Mouse (Mus musculus): ENCODE results near the gene Tpcn2. TPM values are rescaled to one million over a fixed set of nuclear protein-coding genes. Genes with fewer than 3 reads are reported as not detected.

Gene Tpcn2
- polyA plus RNA-seq, 1 experiment from 2014 or later: 5.4 TPM

DNA sequence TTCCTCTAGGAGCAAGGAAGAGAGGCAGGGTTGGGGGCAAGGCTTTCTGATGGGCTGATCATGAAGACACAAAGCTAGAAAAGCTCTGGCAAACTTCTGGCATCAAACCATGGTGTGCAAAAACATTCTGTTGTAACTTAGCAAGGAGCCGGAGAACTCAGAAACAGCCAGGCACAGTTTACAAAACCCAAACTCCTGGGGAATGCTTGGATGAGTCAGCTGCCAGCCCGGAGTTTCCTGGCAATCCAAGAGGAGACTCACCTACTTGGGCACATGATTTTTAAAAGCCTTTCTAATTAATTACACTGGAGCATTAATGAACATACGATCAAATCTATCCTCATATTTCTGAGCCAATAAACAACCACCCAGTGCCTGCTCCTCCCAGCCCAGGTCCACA lies 28.3 kb upstream of the Tpcn2 start:
- no peaks in the 10 kb centered on the region for H3K9me3 ChIP-seq (replicated peaks; ENCODE audit: control insufficient read depth, low read length)
- H3K9ac ChIP-seq (ENCODE audit: low read length): no peak overlapping the region
- H3K4me1 ChIP-seq (ENCODE audit: control insufficient read depth, insufficient read depth, low read length): no peaks in the 10 kb centered on the region
- no peak overlapping the region for H3K27ac ChIP-seq (ENCODE audit: low read length)
- 71% methylated on average over 3 of the region's 3 CpGs for WGBS
- H3K36me3 ChIP-seq (ENCODE audit: control insufficient read depth, insufficient read depth): no peaks in the 10 kb centered on the region
- H3K4me3 ChIP-seq (ENCODE audit: low read length): no peak overlapping the region
- no peaks in the 10 kb centered on the region for H3K27me3 ChIP-seq (ENCODE audit: control insufficient read depth, insufficient read depth, low read length)
- no peak overlapping the region for H3K4me2 ChIP-seq (ENCODE audit: low read depth, low read length)
- ATAC-seq (replicated peaks; ENCODE audit: extremely low read depth, insufficient read depth, low FRiP score): no peak

DNA sequence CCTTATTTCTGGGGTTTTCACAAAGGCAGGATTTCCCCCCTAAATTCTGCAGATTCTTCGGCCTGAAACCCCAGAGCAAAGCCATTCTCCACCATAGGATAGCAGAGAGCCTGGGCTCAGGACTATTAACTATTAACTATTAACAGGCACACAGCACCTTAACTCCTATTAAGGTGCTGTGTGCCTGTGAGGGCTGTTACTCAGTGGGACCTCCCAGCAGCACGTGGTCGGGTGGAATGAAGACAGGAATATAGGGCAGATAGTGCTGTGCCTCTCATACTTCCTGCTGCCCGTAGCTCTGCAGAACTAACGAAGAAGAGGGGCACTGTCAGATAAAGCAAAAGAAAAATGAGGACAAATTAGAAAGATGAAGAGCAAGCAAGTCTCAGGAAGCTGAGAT lies 26.7 kb upstream of the Tpcn2 start:
- no peak for ATAC-seq (replicated peaks; ENCODE audit: extremely low read depth, insufficient read depth, low FRiP score)
- no peak overlapping the region for H3K4me2 ChIP-seq (ENCODE audit: low read depth, low read length)
- no peaks in the 10 kb centered on the region for H3K4me1 ChIP-seq (ENCODE audit: control insufficient read depth, insufficient read depth, low read length)
- H3K27ac ChIP-seq (ENCODE audit: low read length): no peak overlapping the region
- 50% methylated on average over 5 of the region's 5 CpGs for WGBS
- no peak overlapping the region for H3K9ac ChIP-seq (ENCODE audit: low read length)
- no peaks in the 10 kb centered on the region for H3K9me3 ChIP-seq (replicated peaks; ENCODE audit: control insufficient read depth, low read length)
- no peaks in the 10 kb centered on the region for H3K36me3 ChIP-seq (ENCODE audit: control insufficient read depth, insufficient read depth)
- no peaks in the 10 kb centered on the region for H3K27me3 ChIP-seq (ENCODE audit: control insufficient read depth, insufficient read depth, low read length)
- no peak overlapping the region for H3K4me3 ChIP-seq (ENCODE audit: low read length)

DNA sequence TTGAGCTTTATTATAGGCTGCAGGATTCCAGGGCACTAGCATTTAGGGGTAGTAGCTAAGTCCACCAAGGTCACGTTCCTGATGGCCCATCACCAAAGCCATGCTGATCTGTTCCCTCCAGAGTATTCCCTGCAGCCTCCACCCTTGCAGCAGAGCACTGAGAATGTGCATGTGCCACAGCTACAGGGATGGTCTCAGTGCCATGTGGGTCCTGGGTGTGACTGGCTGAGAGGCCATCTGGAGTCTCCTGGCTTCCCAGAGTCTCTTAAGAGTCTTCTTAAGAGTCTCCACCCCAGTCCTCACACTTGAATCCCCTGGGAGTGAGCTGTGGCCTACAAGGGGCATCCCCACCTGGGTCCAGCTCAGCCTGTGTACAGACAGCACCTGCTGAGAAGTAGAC lies 26.1 kb upstream of the Tpcn2 start:
- no peak overlapping the region for H3K9ac ChIP-seq (ENCODE audit: low read length)
- no peak for ATAC-seq (replicated peaks; ENCODE audit: extremely low read depth, insufficient read depth, low FRiP score)
- no peaks in the 10 kb centered on the region for H3K4me1 ChIP-seq (ENCODE audit: control insufficient read depth, insufficient read depth, low read length)
- no peaks in the 10 kb centered on the region for H3K36me3 ChIP-seq (ENCODE audit: control insufficient read depth, insufficient read depth)
- no peak overlapping the region for H3K27ac ChIP-seq (ENCODE audit: low read length)
- H3K27me3 ChIP-seq (ENCODE audit: control insufficient read depth, insufficient read depth, low read length): no peaks in the 10 kb centered on the region
- no peak overlapping the region for H3K4me2 ChIP-seq (ENCODE audit: low read depth, low read length)
- WGBS: 69% methylated on average over 1 of the region's 1 CpGs
- H3K4me3 ChIP-seq (ENCODE audit: low read length): no peak overlapping the region
- H3K9me3 ChIP-seq (replicated peaks; ENCODE audit: control insufficient read depth, low read length): no peaks in the 10 kb centered on the region

DNA sequence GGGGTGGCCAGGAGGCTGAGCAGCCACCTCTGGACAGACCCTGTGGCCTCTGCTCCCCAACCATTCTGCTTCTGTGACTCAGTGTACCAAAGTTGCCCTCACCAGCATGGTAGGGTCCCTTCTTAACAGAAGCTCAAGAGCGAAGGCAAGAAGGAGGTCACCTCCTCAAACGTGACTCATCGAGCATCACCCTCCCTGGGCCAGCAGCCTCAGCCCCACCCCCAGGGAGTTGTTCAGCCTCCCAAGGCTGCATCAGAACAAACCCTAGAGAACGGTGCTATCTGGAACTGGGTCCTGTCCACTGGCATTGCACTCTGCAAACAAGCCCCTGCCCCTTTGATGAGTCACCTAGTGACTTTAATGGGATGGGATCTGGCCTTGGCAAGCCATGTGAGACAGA lies 25.1 kb upstream of the Tpcn2 start:
- Histone ChIP-seq H3K4me1 (ENCODE audit: control insufficient read depth, insufficient read depth, low read length) (no peaks in the 10 kb centered on the region), H3K27ac (ENCODE audit: low read length) (no peak overlapping the region), H3K4me3 (ENCODE audit: low read length) (no peak overlapping the region), H3K36me3 (ENCODE audit: control insufficient read depth, insufficient read depth) (no peaks in the 10 kb centered on the region), H3K27me3 (ENCODE audit: control insufficient read depth, insufficient read depth, low read length) (no peaks in the 10 kb centered on the region), H3K9me3 (replicated peaks; ENCODE audit: control insufficient read depth, low read length) (no peaks in the 10 kb centered on the region), H3K4me2 (ENCODE audit: low read depth, low read length) (no peak overlapping the region), H3K9ac (ENCODE audit: low read length) (no peak overlapping the region)
- WGBS: 46% methylated on average over 4 of the region's 4 CpGs
- no peak for ATAC-seq (replicated peaks; ENCODE audit: extremely low read depth, insufficient read depth, low FRiP score)

DNA sequence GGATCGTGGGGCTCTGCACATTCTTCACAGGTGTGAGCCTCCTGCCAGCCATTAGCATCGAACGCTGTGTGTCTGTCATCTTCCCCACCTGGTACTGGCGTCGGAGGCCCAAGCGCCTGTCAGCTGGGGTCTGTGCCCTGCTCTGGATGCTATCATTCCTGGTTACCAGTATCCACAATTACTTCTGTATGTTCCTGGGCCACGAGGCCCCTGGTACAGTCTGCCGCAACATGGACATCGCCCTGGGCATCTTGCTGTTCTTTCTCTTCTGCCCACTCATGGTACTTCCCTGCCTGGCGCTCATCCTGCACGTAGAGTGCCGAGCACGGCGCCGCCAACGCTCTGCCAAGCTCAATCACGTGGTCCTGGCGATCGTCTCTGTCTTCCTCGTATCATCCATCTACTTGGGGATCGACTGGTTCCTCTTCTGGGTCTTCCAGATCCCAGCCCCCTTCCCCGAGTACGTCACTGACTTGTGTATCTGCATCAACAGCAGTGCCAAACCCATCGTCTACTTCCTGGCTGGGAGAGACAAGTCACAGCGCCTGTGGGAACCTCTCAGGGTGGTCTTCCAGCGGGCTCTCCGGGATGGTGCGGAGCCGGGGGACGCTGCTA lies 24.4 kb upstream of the Tpcn2 start:
- Histone ChIP-seq H3K4me1 (ENCODE audit: control insufficient read depth, insufficient read depth, low read length) (no peaks in the 10 kb centered on the region), H3K9me3 (replicated peaks; ENCODE audit: control insufficient read depth, low read length) (no peaks in the 10 kb centered on the region), H3K4me2 (ENCODE audit: low read depth, low read length) (no peak overlapping the region), H3K36me3 (ENCODE audit: control insufficient read depth, insufficient read depth) (no peaks in the 10 kb centered on the region), H3K27ac (ENCODE audit: low read length) (no peak overlapping the region), H3K27me3 (ENCODE audit: control insufficient read depth, insufficient read depth, low read length) (no peaks in the 10 kb centered on the region), H3K4me3 (ENCODE audit: low read length) (no peak overlapping the region), H3K9ac (ENCODE audit: low read length) (no peak overlapping the region)
- WGBS: 65% methylated on average over 30 of the region's 30 CpGs
- ATAC-seq (replicated peaks; ENCODE audit: extremely low read depth, insufficient read depth, low FRiP score): no peak

DNA sequence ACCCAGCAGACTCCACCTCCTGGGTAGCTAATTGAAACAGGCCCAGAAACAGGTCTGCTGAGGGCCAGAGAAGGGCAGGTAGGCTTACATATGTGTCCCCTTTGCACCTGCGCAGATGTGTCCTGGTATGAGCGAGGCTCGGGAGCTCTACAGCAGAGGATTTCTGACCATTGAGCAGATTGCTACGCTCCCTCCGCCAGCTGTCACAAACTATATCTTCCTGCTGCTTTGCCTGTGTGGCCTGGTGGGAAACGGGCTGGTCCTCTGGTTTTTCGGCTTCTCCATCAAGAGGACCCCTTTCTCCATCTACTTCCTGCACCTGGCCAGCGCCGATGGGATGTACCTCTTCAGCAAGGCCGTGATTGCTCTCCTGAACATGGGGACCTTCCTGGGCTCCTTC lies 23.8 kb upstream of the Tpcn2 start:
- Histone ChIP-seq H3K4me3 (ENCODE audit: low read length) (no peak overlapping the region), H3K9ac (ENCODE audit: low read length) (no peak overlapping the region), H3K27me3 (ENCODE audit: control insufficient read depth, insufficient read depth, low read length) (no peaks in the 10 kb centered on the region), H3K4me1 (ENCODE audit: control insufficient read depth, insufficient read depth, low read length) (peaks cover 3% of the 10 kb centered on the region; the same call in 1 of the 2 replicates), H3K9me3 (replicated peaks; ENCODE audit: control insufficient read depth, low read length) (no peaks in the 10 kb centered on the region), H3K27ac (ENCODE audit: low read length) (no peak overlapping the region), H3K4me2 (ENCODE audit: low read depth, low read length) (no peak overlapping the region), H3K36me3 (ENCODE audit: control insufficient read depth, insufficient read depth) (no peaks in the 10 kb centered on the region)
- no peak for ATAC-seq (replicated peaks; ENCODE audit: extremely low read depth, insufficient read depth, low FRiP score)
- 89% methylated on average over 10 of the region's 10 CpGs for WGBS

DNA sequence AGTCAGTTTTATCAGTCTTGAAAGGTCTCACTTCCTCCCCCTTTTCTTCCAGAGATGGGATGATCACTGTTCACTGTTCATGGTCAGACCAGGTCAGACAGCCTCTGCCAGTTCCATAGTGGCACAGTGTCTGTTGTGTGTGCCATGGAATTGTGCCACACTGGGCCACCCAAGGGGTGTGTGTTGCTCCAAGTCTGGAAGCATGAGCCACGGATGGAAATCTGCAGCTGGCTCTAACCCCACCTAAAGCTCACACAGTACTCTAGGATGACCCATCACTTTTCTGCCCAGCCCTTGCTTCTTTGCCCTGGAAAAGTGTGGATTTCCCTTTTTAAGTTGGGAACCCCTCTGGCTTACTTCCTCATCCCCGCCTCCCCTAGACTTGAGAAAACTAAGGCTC lies 20.3 kb upstream of the Tpcn2 start:
- H3K36me3 ChIP-seq (ENCODE audit: control insufficient read depth, insufficient read depth): no peaks in the 10 kb centered on the region
- no peak overlapping the region for H3K4me3 ChIP-seq (ENCODE audit: low read length)
- peaks cover 10% of the 10 kb centered on the region; the same call in 1 of the 2 replicates for H3K4me1 ChIP-seq (ENCODE audit: control insufficient read depth, insufficient read depth, low read length)
- no peaks in the 10 kb centered on the region for H3K27me3 ChIP-seq (ENCODE audit: control insufficient read depth, insufficient read depth, low read length)
- no peak for ATAC-seq (replicated peaks; ENCODE audit: extremely low read depth, insufficient read depth, low FRiP score)
- H3K27ac ChIP-seq (ENCODE audit: low read length): no peak overlapping the region
- no peak overlapping the region for H3K4me2 ChIP-seq (ENCODE audit: low read depth, low read length)
- H3K9me3 ChIP-seq (replicated peaks; ENCODE audit: control insufficient read depth, low read length): no peaks in the 10 kb centered on the region
- no peak overlapping the region for H3K9ac ChIP-seq (ENCODE audit: low read length)
- 75% methylated on average over 2 of the region's 2 CpGs for WGBS

DNA sequence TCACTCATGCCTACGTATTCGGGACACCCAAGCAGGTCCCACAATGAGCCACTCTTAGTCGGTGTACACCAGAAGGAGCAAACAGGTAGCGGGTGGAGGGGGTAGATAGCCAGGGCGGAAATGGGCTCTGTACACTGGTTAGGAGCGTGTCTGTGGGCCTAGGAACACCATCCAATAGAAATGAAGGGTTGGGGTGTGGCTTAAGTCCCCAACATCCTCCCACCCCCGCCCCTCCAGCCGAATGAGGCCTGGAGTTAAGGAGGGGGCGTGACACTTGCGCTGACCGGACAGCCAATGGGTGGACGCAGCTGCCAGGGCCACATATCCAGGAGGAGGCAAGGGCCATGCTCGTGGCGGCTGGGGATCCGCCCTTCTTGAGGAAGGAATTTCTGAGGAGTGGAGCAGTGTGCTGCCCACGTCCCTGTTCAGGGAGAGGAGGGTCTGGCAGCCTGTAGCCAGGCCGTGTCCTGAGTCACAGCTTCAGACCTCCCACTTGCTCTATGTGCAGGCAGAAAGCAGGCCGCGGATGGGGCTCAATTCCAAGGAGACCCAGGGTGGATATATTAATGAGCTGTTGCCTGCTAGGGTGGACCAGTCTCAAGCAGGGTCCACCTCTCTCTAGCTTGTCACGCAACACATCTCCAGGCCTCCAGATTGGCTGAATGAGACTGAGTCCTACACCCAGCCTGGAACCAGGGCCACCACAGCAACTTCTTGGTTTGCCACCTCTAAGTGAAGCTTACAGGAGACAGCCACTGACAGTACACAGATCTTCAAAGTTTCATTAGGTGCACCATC lies 18.9 kb upstream of the Tpcn2 start:
- peak; percentile 84 for ATAC-seq (replicated peaks; ENCODE audit: extremely low read depth, insufficient read depth, low FRiP score)
- Histone ChIP-seq H3K9me3 (replicated peaks; ENCODE audit: control insufficient read depth, low read length) (no peaks in the 10 kb centered on the region), H3K4me1 (ENCODE audit: control insufficient read depth, insufficient read depth, low read length) (peaks cover 10% of the 10 kb centered on the region; the same call in 1 of the 2 replicates), H3K4me2 (ENCODE audit: low read depth, low read length) (peak overlapping the region; percentile 63), H3K27ac (ENCODE audit: low read length) (peak overlapping the region; percentile 47), H3K4me3 (ENCODE audit: low read length) (peak overlapping the region; percentile 31), H3K27me3 (ENCODE audit: control insufficient read depth, insufficient read depth, low read length) (no peaks in the 10 kb centered on the region), H3K36me3 (ENCODE audit: control insufficient read depth, insufficient read depth) (no peaks in the 10 kb centered on the region), H3K9ac (ENCODE audit: low read length) (peak overlapping the region; percentile 62)
- 12% methylated on average over 20 of the region's 20 CpGs for WGBS

DNA sequence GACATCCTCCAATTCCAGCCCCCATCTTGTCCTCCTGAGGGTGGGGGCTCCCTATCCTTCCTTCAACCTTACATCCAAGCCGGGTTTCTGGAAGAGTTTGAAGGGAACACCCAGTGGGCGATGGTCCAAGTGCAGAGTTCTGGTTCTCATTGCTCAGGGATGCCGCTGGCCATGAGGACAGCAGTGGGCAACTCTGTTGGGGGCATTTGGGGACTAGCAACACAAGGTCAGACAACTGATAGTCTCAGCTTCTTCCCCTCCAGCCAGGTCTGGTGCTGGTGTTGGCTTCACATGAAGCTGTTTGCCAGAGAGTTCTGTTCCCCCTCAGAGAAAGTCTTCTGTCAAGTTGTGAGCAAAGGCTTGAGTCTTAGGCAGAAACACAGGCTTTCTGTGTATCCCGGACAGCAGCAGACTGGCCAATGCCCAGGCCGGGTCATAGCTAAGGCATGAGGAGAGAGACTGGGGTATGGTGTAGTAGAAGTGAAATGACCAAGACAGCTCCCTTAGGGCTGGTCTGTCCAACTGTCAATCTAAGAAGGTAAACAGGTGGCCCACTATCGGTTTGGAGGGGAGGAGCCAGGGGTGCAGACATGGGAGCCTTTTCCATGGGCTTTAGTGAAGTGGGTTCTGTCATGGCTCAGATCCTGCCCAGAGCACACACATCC lies 17.7 kb upstream of the Tpcn2 start:
- no peak overlapping the region for H3K9ac ChIP-seq (ENCODE audit: low read length)
- peaks cover 10% of the 10 kb centered on the region; the same call in 1 of the 2 replicates for H3K4me1 ChIP-seq (ENCODE audit: control insufficient read depth, insufficient read depth, low read length)
- H3K27ac ChIP-seq (ENCODE audit: low read length): no peak overlapping the region
- no peaks in the 10 kb centered on the region for H3K36me3 ChIP-seq (ENCODE audit: control insufficient read depth, insufficient read depth)
- no peak overlapping the region for H3K4me2 ChIP-seq (ENCODE audit: low read depth, low read length)
- H3K27me3 ChIP-seq (ENCODE audit: control insufficient read depth, insufficient read depth, low read length): no peaks in the 10 kb centered on the region
- ATAC-seq (replicated peaks; ENCODE audit: extremely low read depth, insufficient read depth, low FRiP score): no peak
- WGBS: 75% methylated on average over 6 of the region's 6 CpGs
- no peaks in the 10 kb centered on the region for H3K9me3 ChIP-seq (replicated peaks; ENCODE audit: control insufficient read depth, low read length)
- H3K4me3 ChIP-seq (ENCODE audit: low read length): no peak overlapping the region

All from heart, embryonic 16.5 days (tissue).